Mouse (Mus musculus): ENCODE results near the gene Nav3.

DNA sequence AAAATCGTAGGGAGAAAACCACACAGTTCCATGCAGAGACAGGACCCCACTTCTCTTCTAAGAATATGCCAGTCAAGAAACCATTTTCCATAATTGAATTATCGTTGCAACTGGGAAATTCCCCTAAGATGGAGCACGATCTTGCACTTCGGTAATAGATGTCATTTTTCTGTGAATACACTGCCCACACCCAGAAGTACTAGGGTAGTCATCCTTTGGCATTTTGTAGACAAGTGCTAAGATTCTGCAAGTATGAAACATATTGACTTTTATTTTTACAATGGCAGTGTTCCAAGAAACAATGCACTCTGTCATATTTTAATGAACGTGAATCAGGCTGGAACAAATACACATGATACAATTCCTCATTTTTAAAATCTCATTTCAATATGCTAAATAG lies 34.5 kb downstream of the Nav3 start:
- TF ChIP-seq CTCF (IDR thresholded peaks at IDR 0.05; ENCODE audit: low read depth, low read length), result no peak
- no peak for TF ChIP-seq POLR2A (IDR thresholded peaks at IDR 0.05; ENCODE audit: borderline replicate concordance, low read depth, low read length)
